Mouse (Mus musculus) urinary bladder, adult 2 months (tissue): ENCODE measurements around the gene Shroom3. TPM values are rescaled to one million over a fixed set of nuclear protein-coding genes. Genes with fewer than 3 reads are reported as not detected.

Source experiments
- DNase-seq: peaks from one replicate; pipeline ENCODE4 v3.0.0; 2022; ENCODE audit warnings: low spot score
- polyA plus RNA-seq: library from polyadenylated mRNA; depleted of rRNA; stranded (reverse); fragments of >200 nt; gene quantifications from 2 replicates; pipeline ENCODE4 v1.2.3, GENCODE M21; 2012

The Shroom3 gene
- polyA plus RNA-seq, 1 experiment, result 26.5 TPM

DNA sequence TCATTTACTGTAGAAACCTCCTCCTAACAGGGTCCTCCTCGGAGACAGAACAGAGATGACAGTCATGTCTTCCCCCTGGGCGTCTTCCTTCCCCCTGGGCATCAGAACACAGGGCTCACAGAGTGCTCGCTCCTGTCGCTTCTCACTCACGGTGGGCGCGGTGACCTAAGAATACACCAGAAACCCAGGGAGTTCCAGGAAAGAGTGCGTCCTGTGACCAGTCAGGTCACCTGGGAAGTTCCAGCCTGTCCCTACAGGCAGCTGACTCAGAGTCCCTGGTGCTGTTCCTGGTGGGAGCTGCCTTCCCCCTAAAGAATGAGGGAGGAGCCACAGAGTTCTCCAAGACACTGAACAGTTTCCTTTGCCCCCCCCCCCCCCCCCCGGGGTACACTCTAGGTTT, 283.9 kb downstream of the Shroom3 start:
- no peak for DNase-seq

DNA sequence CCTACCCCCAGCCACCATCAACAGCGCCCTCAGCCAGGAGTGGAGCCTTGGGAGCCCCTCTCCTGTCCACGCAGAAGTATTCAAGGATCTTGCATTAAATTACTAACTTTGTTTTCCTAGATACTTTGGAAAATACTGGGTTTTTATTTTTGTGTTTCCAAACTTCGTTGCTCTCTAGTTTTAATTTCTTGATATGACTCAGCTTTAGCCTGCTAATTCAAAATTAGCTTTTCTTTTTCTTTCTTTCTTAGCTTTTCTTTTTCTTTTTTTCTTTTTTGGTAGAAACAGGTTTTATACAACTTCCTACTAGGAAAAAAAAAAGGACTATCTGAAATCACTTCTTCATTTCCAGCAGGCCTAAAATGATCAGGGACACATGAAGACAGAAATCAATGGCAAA, 284.7 kb downstream of the Shroom3 start:
- no peak for DNase-seq

GRCm38 (mm10) chr5:92969443-92969842, 286.2 kb downstream of the Shroom3 start:
- no peak for DNase-seq

- no peak for DNase-seq
Observed at GRCm38 (mm10) chr5:92969926-92970325, 286.7 kb downstream of the Shroom3 start.

- no peak for DNase-seq
Observed at GRCm38 (mm10) chr5:92970480-92970879, 287.2 kb downstream of the Shroom3 start.

DNA sequence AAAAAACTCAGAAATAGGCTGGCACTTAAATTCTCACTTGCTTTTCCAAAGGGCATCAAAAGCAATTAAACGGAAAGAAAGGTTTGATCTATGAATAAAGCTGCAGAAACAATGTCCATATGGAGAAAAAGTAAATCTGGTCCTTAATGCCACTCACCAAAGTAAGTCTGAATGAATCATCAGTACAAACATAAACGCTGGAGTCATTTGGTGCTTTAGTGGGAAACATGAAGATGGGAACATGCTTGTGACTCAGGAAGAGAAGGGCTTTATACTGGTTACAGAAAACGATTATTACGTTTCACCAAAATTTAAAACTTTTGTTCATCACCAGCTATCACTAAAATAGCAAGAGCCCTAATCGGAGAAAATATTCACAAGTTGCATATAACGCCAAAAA, 297.2 kb downstream of the Shroom3 start:
- no peak for DNase-seq

DNA sequence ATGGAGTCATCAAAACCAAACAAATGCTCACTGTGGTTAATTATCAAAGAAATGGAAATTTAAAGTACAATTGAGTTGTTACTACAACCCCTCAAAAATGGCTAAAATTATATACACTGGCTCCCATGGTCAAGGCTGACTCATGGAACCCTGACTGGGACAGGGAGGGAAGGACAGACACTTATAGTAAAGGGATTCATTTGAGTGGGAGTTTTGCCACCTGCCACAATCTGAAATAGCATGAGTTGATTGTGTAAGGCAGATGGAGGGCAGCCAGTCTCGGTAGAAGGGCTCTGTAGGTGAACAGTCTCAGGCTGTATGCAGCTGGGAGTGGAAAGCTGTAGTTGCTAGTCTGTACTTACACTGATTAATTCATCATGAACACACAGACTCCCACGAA, 297.6 kb downstream of the Shroom3 start:
- DNase-seq, result no peak

- DNase-seq, result no peak
Observed at GRCm38 (mm10) chr5:92982673-92983072, 299.4 kb downstream of the Shroom3 start.

GRCm38 (mm10) chr5:92983942-92984341, 300.7 kb downstream of the Shroom3 start:
- DNase-seq, result no peak

GRCm38 (mm10) chr5:92984692-92985091, 301.5 kb downstream of the Shroom3 start:
- DNase-seq, result no peak

DNA sequence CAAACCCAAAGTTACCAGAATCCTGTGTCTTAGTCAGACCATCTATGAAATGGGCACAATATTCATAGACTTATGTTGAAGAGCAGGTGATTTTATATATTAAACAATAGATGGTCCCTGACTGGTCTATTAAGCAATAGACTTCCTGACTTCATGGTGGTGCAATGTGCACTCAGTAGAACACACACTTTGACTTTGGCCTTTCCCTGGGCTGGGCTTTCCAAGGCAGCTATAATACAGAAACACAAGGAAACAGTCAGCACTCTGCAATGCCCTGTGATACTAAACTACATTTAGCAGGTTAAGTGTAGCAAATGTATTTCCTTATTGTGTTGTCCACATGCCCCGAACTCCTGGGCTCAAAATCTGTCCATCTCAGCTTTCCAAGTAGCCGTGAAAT, 302.2 kb downstream of the Shroom3 start:
- DNase-seq, result no peak

DNA sequence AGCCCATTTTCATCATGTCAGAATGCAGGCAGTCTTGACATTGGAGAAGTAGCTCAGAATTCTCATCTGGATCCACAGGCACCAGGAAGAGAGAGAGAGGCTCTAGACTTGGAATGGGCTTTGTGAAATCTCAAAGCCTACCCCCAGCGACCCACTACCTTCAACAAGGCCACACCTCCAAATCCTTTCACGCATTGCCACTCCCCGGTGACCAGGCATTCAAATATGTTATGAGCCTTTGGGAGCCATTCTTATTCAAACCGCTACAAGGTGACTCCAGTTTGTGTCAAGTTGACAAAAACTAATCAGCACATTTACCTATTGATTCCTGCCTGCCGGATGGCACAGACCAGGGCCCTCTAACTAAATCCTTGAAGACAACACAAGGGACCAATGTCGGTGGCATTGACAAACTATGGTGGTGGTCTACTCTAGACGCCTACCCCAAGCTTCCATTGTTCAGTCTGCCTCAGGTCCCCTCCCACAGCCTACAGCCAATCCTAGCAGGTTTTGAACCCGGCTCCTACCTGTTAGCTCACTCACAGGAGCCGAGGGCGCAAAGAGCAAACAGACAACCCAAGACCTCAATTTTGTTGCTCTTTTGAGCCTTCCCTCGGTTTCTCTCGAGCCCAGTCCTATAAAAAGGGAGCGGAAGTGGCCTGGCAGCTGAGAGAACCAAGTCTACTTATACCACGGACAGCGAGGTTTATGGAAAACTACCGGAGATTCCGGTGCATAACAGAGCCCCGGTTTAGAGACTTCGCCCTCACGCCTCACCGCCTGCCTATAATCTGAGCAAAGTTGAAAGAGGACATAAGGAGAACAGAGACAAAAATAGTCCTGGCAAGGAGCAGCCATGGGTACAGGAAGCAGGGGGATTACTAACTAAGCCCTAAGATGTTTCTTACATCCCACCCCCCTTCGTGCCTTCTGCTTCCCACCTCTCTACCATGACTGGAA, 303.7 kb downstream of the Shroom3 start:
- DNase-seq, result no peak

GRCm38 (mm10) chr5:92987891-92988768, 304.9 kb downstream of the Shroom3 start:
- no peak for DNase-seq

GRCm38 (mm10) chr5:92988769-92989356, 305.6 kb downstream of the Shroom3 start:
- DNase-seq, result no peak

DNA sequence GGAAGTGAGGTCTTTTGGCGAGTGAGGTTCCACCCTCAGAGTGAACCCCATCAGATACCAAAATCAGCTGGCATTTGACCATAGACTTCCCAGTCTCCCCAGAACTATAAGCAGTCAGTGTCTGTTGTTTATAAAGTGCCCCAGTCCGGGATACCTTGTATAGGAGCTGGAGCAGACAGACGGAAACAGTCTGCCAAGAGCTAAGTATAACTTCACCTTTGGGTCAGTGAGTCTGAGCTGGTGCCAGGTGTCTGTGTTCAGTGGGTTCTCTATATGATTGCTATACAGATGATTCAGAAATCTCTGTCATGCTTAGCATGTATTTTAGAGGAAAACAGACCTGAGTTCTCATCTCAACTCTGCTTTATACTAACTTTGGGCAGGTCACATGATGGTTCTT, 308.9 kb downstream of the Shroom3 start:
- DNase-seq, result no peak

DNA sequence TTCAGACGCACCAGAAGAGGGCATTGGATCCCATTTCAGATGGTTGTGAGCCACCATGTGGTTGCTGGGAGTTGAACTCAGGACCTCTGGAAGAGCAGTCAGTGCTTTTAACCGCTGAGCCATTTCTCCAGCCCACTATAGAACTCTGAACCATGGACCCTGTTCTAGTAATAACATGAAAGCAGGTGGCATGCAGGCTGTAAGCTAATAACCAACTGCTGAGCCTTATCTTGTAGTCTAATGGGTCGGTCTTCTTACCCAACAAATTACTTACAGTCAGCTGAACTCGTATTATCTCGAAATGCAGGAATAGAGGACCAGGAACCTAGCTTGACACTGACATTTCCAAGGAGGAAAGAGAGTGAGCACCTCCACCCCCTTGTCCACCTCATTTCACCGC, 311.1 kb downstream of the Shroom3 start:
- no peak for DNase-seq

DNA sequence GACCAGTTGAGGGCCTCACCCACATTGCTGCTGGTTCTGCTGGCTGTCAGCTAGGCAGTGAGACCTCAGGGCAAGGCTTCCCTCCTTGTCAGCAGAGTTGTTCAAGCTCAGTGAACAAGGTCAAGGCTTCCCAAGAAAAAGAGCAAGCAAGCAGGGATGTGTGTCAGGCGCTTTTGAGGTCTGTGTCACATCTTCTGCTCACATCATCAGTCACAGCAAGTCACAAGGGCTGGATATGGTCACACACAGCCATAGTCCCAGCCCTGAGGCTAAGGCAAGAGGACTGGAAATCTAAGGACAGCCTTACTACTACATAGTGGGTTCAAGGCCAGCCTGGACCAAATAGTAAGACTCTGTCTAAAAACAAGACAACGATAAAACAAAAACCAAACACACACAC, 311.6 kb downstream of the Shroom3 start:
- DNase-seq, result no peak

- DNase-seq, result no peak
Observed at GRCm38 (mm10) chr5:92997428-92998120, 314.3 kb downstream of the Shroom3 start.

DNA sequence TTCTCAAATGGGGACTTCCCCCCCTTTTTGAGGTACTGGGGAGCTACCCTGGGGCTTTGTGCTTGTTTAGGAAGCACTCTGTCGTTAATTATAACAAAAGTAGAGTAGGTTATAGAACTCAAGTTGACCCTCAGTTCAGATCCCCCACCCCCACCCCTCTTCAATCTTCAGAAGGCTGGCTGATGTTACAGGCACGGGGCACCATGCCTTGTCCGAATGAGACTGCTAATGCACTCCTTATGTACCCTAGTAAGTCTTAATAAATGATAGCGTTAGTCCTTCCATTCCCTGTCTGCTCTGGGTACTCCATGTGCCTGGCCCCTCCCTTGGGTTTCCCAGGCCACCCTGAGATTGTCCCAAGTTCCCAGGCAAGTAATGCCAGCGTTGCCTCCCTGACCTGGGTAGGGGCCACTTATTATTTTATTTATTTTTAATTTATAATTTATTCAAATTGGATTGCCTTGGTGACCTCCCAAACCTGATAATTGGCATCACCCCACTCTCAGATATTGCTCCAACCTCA, 315.3 kb downstream of the Shroom3 start:
- DNase-seq, result no peak

- no peak for DNase-seq
Observed at GRCm38 (mm10) chr5:93000060-93000459, 316.8 kb downstream of the Shroom3 start.
